Mouse (Mus musculus) neural tube, embryonic 15.5 days (tissue): ENCODE results near the gene Tent5d. TPM values are rescaled to one million over a fixed set of nuclear protein-coding genes. Genes with fewer than 3 reads are reported as not detected.

Experiments used
- ATAC-seq: fragments of 200-750 bp; cut with Nextera tagmentation; 2 replicates; pipeline ENCODE4 v1.8.0; 2017; ENCODE audit warnings: mild to moderate bottlenecking, moderate TSS enrichment, moderate library complexity; ENCODE audit not compliant: low FRiP score
- H3K27ac ChIP-seq: fragments of 300-500 bp; sonication (generic); replicated peaks from 2 replicates; pipeline ENCODE4 v1.5.1; 2015; ENCODE audit warnings: mild to moderate bottlenecking, inconsistent platforms
- H3K27me3 ChIP-seq: fragments of 300-500 bp; sonication (generic); replicated peaks from 2 replicates; pipeline ENCODE4 v1.6.1; 2015; ENCODE audit warnings: inconsistent platforms
- H3K36me3 ChIP-seq: fragments of 300-500 bp; sonication (generic); 2 replicates; pipeline ENCODE4 v1.6.1; 2015; ENCODE audit warnings: inconsistent platforms
- H3K4me1 ChIP-seq: fragments of 300-500 bp; sonication (generic); 2 replicates; pipeline ENCODE4 v1.6.1; 2015; ENCODE audit warnings: inconsistent platforms
- H3K4me2 ChIP-seq: fragments of 300-500 bp; sonication (generic); 2 replicates; pipeline ENCODE4 v1.6.1; 2015; ENCODE audit warnings: inconsistent platforms, mild to moderate bottlenecking, moderate library complexity
- H3K4me3 ChIP-seq: fragments of 300-500 bp; sonication (generic); replicated peaks from 2 replicates; pipeline ENCODE4 v1.5.1; 2015; ENCODE audit warnings: mild to moderate bottlenecking, inconsistent platforms
- H3K9ac ChIP-seq: fragments of 300-500 bp; sonication (generic); replicated peaks from 2 replicates; pipeline ENCODE4 v1.6.1; 2015; ENCODE audit warnings: mild to moderate bottlenecking, inconsistent platforms
- H3K9me3 ChIP-seq: fragments of 300-500 bp; sonication (generic); replicated peaks from 2 replicates; pipeline ENCODE4 v1.6.1; 2016; ENCODE audit warnings: inconsistent platforms
- WGBS: fragments of 180-500 bp; shearing (Covaris S2); methylation state at CpG from one replicate; pipeline ENCODE4 v1.1.7; 2015; ENCODE audit warnings: mixed read lengths; 5-methylcytosine and 5-hydroxymethylcytosine counted together
- polyA plus RNA-seq: library from polyadenylated mRNA; unstranded; fragments of >200 nt; fragmentation: Nextera tagmentation; extraction: Ambion mirVana; gene quantifications from 2 replicates; pipeline ENCODE4 v1.2.1, GENCODE M21; 2015

The Tent5d gene
- not detected in 2 replicates for polyA plus RNA-seq

- Histone ChIP-seq H3K27me3 (no peaks in the 10 kb centered on the region), H3K27ac (no peak within 1 kb of the TSS), H3K9ac (no peak within 1 kb of the TSS), H3K36me3 (no peaks in the 10 kb centered on the region), H3K9me3 (no peaks in the 10 kb centered on the region), H3K4me3 (no peak within 1 kb of the TSS), H3K4me2 (no peak within 1 kb of the TSS), H3K4me1 (no peaks in the 10 kb centered on the region)
- 84% methylated on average over 1 of the region's 1 CpGs for WGBS
- ATAC-seq = no peak
Measured at GRCm38 (mm10) chrX:107792290-107792689, at the start of gene Tent5d. Tent5d (plus strand) TSS chrX:107792590.

GRCm38 (mm10) chrX:107767896-107768295 is 24.5 kb upstream of the Tent5d start:
- no peak overlapping the region for H3K27ac ChIP-seq
- H3K4me3 ChIP-seq = no peak overlapping the region
- no peaks in the 10 kb centered on the region for H3K4me1 ChIP-seq
- H3K9ac ChIP-seq = no peak overlapping the region
- no peaks in the 10 kb centered on the region for H3K9me3 ChIP-seq
- ATAC-seq = no peak
- WGBS = 20% methylated on average over 3 of the region's 3 CpGs
- H3K36me3 ChIP-seq = no peaks in the 10 kb centered on the region
- H3K27me3 ChIP-seq = no peaks in the 10 kb centered on the region
- H3K4me2 ChIP-seq = no peak overlapping the region

- Histone ChIP-seq H3K27me3 (no peaks in the 10 kb centered on the region), H3K9me3 (no peaks in the 10 kb centered on the region), H3K4me1 (no peaks in the 10 kb centered on the region), H3K36me3 (no peaks in the 10 kb centered on the region), H3K4me2 (no peak overlapping the region), H3K27ac (no peak overlapping the region), H3K9ac (no peak overlapping the region), H3K4me3 (no peak overlapping the region)
- WGBS = 93% methylated on average over 1 of the region's 1 CpGs
- no peak for ATAC-seq
Measured at GRCm38 (mm10) chrX:107790136-107790535, 2.3 kb upstream of the Tent5d start.

GRCm38 (mm10) chrX:107790750-107791493 is 1.5 kb upstream of the Tent5d start:
- H3K9me3 ChIP-seq = no peaks in the 10 kb centered on the region

GRCm38 (mm10) chrX:107795785-107796184 is 3.4 kb downstream of the Tent5d start:
- no peaks in the 10 kb centered on the region for H3K9me3 ChIP-seq
- no peak overlapping the region for H3K4me3 ChIP-seq
- no peak overlapping the region for H3K27ac ChIP-seq
- WGBS = 23% methylated on average over 1 of the region's 1 CpGs
- H3K27me3 ChIP-seq = no peaks in the 10 kb centered on the region
- no peak for ATAC-seq
- H3K36me3 ChIP-seq = no peaks in the 10 kb centered on the region
- H3K4me2 ChIP-seq = no peak overlapping the region
- H3K4me1 ChIP-seq = no peaks in the 10 kb centered on the region
- no peak overlapping the region for H3K9ac ChIP-seq

More at GRCm38 (mm10) chrX:107790750-107791493, 1.5 kb upstream of the Tent5d start:
- no peaks in the 10 kb centered on the region for H3K27me3 ChIP-seq
- WGBS = 28% methylated on average over 8 of the region's 8 CpGs
- no peaks in the 10 kb centered on the region for H3K4me1 ChIP-seq
- H3K9ac ChIP-seq = no peak overlapping the region
- no peak overlapping the region for H3K4me3 ChIP-seq
- H3K4me2 ChIP-seq = no peak overlapping the region
- no peak for ATAC-seq
- no peaks in the 10 kb centered on the region for H3K36me3 ChIP-seq
- H3K27ac ChIP-seq = no peak overlapping the region

- WGBS = 87% methylated on average over 2 of the region's 2 CpGs
- Histone ChIP-seq H3K4me3 (no peak overlapping the region), H3K9ac (no peak overlapping the region), H3K4me2 (no peak overlapping the region), H3K4me1 (no peaks in the 10 kb centered on the region), H3K27me3 (no peaks in the 10 kb centered on the region), H3K36me3 (no peaks in the 10 kb centered on the region), H3K9me3 (no peaks in the 10 kb centered on the region), H3K27ac (no peak overlapping the region)
- ATAC-seq = no peak
Measured at GRCm38 (mm10) chrX:107796919-107797318, 4.5 kb downstream of the Tent5d start.

- no peaks in the 10 kb centered on the region for H3K4me1 ChIP-seq
- H3K27ac ChIP-seq = no peak overlapping the region
- no peak overlapping the region for H3K9ac ChIP-seq
- H3K4me3 ChIP-seq = no peak overlapping the region
- H3K36me3 ChIP-seq = no peaks in the 10 kb centered on the region
- H3K9me3 ChIP-seq = no peaks in the 10 kb centered on the region
- ATAC-seq = no peak
- H3K27me3 ChIP-seq = no peaks in the 10 kb centered on the region
- H3K4me2 ChIP-seq = no peak overlapping the region
Measured at GRCm38 (mm10) chrX:107812120-107812519, 19.7 kb downstream of the Tent5d start.

- peak; percentile 84; the same call in 1 of the 2 replicates for ATAC-seq
- 20% methylated on average over 32 of the region's 32 CpGs for WGBS
- H3K4me2 ChIP-seq = peak overlapping the region; percentile 48
- H3K4me3 ChIP-seq = peak overlapping the region; percentile 54
- peak overlapping the region; percentile 56; the same call in 1 of the 2 replicates for H3K27ac ChIP-seq
- H3K9ac ChIP-seq = peak overlapping the region; percentile 56
- H3K27me3 ChIP-seq = no peaks in the 10 kb centered on the region
- H3K4me1 ChIP-seq = no peaks in the 10 kb centered on the region
- H3K9me3 ChIP-seq = no peaks in the 10 kb centered on the region
- H3K36me3 ChIP-seq = no peaks in the 10 kb centered on the region
Measured at GRCm38 (mm10) chrX:107815502-107816217, 23.3 kb downstream of the Tent5d start.

GRCm38 (mm10) chrX:107816218-107816554 is 23.8 kb downstream of the Tent5d start, which contains the start of gene 2610002M06Rik:
2610002M06Rik (minus strand) TSS chrX:107816334.
- H3K4me1 ChIP-seq = no peaks in the 10 kb centered on the region
- ATAC-seq = peak; percentile 99
- no peaks in the 10 kb centered on the region for H3K27me3 ChIP-seq
- H3K27ac ChIP-seq = peak within 1 kb of the TSS; percentile 56; the same call in 1 of the 2 replicates
- H3K9me3 ChIP-seq = no peaks in the 10 kb centered on the region
- H3K4me3 ChIP-seq = peak within 1 kb of the TSS; percentile 54
- H3K36me3 ChIP-seq = no peaks in the 10 kb centered on the region
- WGBS = 25% methylated on average over 27 of the region's 28 CpGs
- peak within 1 kb of the TSS; percentile 48 for H3K4me2 ChIP-seq
- peak within 1 kb of the TSS; percentile 56 for H3K9ac ChIP-seq

GRCm38 (mm10) chrX:107816726-107817125 is 24.3 kb downstream of the Tent5d start:
- Histone ChIP-seq H3K36me3 (no peaks in the 10 kb centered on the region), H3K9ac (no peak overlapping the region), H3K27ac (no peak overlapping the region), H3K4me2 (peak overlapping the region; percentile 48), H3K9me3 (no peaks in the 10 kb centered on the region), H3K4me1 (no peaks in the 10 kb centered on the region), H3K27me3 (no peaks in the 10 kb centered on the region), H3K4me3 (no peak overlapping the region)
- WGBS = 85% methylated on average over 6 of the region's 6 CpGs
- ATAC-seq = no peak

- Histone ChIP-seq H3K27ac (no peak overlapping the region), H3K9ac (no peak overlapping the region), H3K36me3 (no peaks in the 10 kb centered on the region), H3K4me3 (no peak overlapping the region), H3K27me3 (no peaks in the 10 kb centered on the region), H3K4me1 (no peaks in the 10 kb centered on the region), H3K9me3 (no peaks in the 10 kb centered on the region), H3K4me2 (no peak overlapping the region)
- WGBS = 41% methylated on average over 4 of the region's 4 CpGs
- ATAC-seq = no peak
Measured at GRCm38 (mm10) chrX:107858165-107858564, 65.8 kb downstream of the Tent5d start.
